Mouse (Mus musculus) Muller cell, postnatal 12 days (primary cell): Measurements from ENCODE around the gene Kbtbd6.
"Not testable (repeated sequence)": the region's sequence is repeated elsewhere in the genome, so short reads cannot be mapped to it uniquely, and the experiment has no call there.

Source experiments
- DNase-seq: peaks from one replicate; pipeline ENCODE4 v3.0.0-alpha.2; 2015; ENCODE audit errors: inconsistent ontology term

Gene Kbtbd6

GRCm38 (mm10) chr14:79451681-79452590, at the start of gene Kbtbd6:
Gene Kbtbd6 (plus strand): TSS chr14:79451835.
- DNase-seq: peak; percentile 82

GRCm38 (mm10) chr14:79407641-79408040, 44.0 kb upstream of the Kbtbd6 start:
- DNase-seq: no peak

- DNase-seq: no peak
Measured at GRCm38 (mm10) chr14:79409278-79409830, 42.3 kb upstream of the Kbtbd6 start.

- DNase-seq: no peak
Measured at GRCm38 (mm10) chr14:79410662-79411061, 41.0 kb upstream of the Kbtbd6 start.

- no peak for DNase-seq
Measured at GRCm38 (mm10) chr14:79413121-79413520, 38.5 kb upstream of the Kbtbd6 start.

- DNase-seq: no peak
Measured at GRCm38 (mm10) chr14:79420083-79420685, 31.5 kb upstream of the Kbtbd6 start.

- peak; percentile 97 for DNase-seq
Measured at GRCm38 (mm10) chr14:79425979-79426729, 25.5 kb upstream of the Kbtbd6 start, which contains the start of gene Kbtbd7. Gene Kbtbd7 (plus strand): TSS chr14:79426511.

GRCm38 (mm10) chr14:79426730-79427365, 24.8 kb upstream of the Kbtbd6 start:
- DNase-seq: not testable (repeated sequence)

GRCm38 (mm10) chr14:79434068-79434467, 17.6 kb upstream of the Kbtbd6 start:
- no peak for DNase-seq

- DNase-seq: no peak
Measured at GRCm38 (mm10) chr14:79440655-79441054, 11.0 kb upstream of the Kbtbd6 start.

GRCm38 (mm10) chr14:79441441-79441840, 10.2 kb upstream of the Kbtbd6 start:
- DNase-seq: no peak

GRCm38 (mm10) chr14:79444601-79445000, 7.0 kb upstream of the Kbtbd6 start:
- no peak for DNase-seq

- peak; percentile 37 for DNase-seq
Measured at GRCm38 (mm10) chr14:79445055-79445620, 6.5 kb upstream of the Kbtbd6 start.

- DNase-seq: not testable (repeated sequence)
Measured at GRCm38 (mm10) chr14:79452591-79452934, 928 bp downstream of the Kbtbd6 start.

GRCm38 (mm10) chr14:79460401-79460800, 8.8 kb downstream of the Kbtbd6 start:
- no peak for DNase-seq

GRCm38 (mm10) chr14:79460988-79461387, 9.4 kb downstream of the Kbtbd6 start:
- DNase-seq: no peak

GRCm38 (mm10) chr14:79465623-79466022, 14.0 kb downstream of the Kbtbd6 start:
- no peak for DNase-seq

- peak; percentile 30 for DNase-seq
Measured at GRCm38 (mm10) chr14:79467621-79468020, 16.0 kb downstream of the Kbtbd6 start.

- no peak for DNase-seq
Measured at GRCm38 (mm10) chr14:79473384-79473783, 21.7 kb downstream of the Kbtbd6 start.

GRCm38 (mm10) chr14:79480624-79481338, 29.1 kb downstream of the Kbtbd6 start, which contains the start of gene Elf1:
Gene Elf1 (plus strand): TSS chr14:79481194.
- peak; percentile 98 for DNase-seq
